Mouse (Mus musculus): ENCODE measurements at regions not wholly inside any gene's neighbourhood (a gene's known extent, or its start where the extent isn't known, plus 50 kb on each side); places are given as distances from the start of the nearest gene placed in this dataset.
"Not testable (repeated sequence)": the region's sequence is repeated elsewhere in the genome, so short reads cannot be mapped to it uniquely, and the experiment has no call there.

DNA sequence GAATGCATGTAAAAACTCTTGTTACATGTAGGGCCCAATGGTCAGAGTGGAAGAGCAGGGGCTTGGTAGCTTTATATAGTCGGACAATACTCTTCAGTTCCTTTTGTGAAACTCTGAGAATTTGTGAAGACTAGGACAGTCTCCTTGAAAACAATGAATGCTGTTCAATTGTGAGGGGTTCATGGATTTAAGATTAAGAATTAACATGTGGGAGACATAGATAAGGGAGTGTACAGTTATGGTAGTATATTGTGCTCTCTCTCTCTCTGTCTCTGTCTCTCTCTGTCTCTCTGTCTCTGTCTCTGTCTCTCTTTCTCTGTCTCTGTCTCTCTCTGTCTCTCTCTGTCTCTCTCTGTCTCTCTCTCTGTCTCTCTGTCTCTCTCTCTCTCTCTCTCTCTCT, 225.7 kb downstream of the Enc1 start:
- not testable (repeated sequence) for ATAC-seq (replicated peaks; ENCODE audit: low FRiP score, poor library complexity, severe bottlenecking)

DNA sequence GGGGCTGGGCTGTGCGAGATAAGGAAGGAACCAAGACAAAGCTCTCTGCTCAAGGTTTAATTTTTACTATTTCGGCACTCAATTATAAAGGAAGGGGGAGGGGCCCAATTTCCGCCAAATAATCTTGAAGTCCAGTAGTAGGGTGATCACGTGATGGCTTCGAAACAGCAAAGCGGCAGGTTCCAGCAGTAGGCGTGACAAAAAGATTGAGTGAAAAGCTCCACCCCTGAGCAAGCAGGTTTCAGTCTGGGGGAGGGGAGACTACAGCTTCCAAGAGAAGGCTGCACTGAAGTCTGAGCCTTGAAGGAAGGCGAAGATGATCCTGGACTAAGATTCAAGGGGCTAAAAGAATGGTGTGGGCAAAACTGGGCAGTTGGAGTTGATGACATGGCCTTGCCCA, 222.9 kb downstream of the Enc1 start:
- peak; percentile 27; the same call in 1 of the 2 replicates for ATAC-seq (replicated peaks; ENCODE audit: low FRiP score, poor library complexity, severe bottlenecking)

DNA sequence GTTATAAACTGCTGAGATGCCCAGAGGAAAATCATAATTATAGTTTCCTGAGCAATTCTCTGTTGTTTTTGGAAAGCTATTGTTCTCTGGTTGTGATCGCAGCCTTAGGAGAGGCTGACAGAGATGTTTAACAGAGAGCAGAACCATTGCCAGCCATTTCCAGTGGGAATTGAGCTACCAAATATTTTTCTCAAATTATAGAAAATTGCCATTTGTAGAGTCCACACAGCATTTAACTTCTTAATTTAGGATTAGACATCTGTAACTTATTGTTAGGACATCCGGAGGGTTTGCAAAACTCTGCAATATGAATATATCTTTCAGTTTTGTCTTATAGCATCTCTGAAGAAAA, 222.0 kb downstream of the Enc1 start:
- ATAC-seq (replicated peaks; ENCODE audit: low FRiP score, poor library complexity, severe bottlenecking) = no peak

DNA sequence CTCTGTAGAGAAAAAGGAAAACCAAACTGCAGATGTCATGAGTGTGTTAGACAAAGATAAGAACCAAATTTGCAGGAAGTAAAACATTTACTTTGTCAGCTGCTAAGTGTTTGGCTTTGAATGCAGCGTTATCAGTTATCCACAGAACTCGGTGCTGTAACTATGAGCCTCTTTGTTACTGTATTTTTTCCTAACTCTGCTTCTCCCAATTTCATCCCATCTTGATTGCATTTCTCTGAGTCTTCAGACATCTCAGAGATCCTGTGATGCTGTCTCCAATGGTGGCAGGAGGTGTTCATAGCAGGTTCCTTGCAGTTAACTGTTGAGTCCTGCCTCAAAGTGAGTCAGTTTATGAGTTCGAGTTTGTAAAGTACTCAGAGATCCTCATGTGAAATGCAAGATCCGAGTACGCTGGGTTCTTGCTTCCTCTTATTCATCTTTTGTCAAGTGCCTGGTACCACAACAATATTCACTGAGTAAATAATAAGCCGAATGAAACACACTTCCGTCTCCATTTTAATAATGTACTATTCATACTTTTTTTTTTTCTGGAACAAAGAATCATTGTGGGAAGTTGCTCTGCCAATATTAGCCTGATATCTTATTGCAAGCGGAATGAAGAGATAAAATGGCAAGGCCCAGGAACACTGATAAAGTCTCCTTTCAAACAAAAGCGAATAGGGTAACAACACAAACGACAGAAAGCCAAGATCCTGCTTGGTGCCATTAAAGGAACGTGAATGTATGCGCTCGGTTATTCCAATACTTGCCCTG, 221.4 kb downstream of the Enc1 start:
- ATAC-seq (replicated peaks; ENCODE audit: low FRiP score, poor library complexity, severe bottlenecking) = peak; percentile 81

DNA sequence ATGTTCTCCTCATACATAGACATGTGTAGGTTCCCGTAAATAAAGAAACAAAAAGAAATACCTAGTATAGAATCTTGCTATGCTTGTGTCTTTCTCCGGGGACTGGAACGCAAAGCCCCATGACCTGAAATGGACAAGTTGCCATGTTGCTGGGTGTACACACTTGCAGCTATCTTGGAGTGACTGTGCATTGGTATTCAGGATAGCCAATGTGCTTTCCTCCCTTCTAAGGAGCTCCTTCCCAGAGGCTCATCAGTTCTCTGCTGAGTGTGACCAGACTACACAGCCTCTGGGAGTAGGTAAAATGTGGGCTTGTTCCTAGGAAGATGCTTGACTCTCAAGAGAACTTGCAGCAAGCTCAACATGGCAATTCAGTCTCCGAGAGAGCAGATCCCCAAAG, 220.3 kb downstream of the Enc1 start:
- ATAC-seq (replicated peaks; ENCODE audit: low FRiP score, poor library complexity, severe bottlenecking) = peak; percentile 23; the same call in 1 of the 2 replicates

DNA sequence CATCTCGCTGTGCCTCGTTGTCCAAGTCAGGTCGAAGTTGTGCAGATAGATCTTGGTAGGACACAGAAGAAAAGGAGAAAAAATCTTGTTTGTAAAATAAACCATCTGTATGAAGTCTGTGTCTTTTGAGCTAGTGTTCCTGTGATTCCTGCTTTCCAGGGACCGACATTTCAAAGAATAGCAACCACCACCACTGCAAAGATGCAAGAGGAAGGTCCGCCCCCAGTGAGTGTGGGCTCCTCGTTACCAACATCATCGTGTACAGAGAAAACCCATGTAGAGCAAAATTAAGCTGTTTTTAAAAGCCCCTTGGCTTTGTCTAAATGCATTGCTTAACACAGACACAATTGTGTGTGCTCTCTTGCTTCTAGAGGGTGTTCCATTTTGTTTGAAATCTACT, 218.2 kb downstream of the Enc1 start:
- ATAC-seq (replicated peaks; ENCODE audit: low FRiP score, poor library complexity, severe bottlenecking) = no peak

DNA sequence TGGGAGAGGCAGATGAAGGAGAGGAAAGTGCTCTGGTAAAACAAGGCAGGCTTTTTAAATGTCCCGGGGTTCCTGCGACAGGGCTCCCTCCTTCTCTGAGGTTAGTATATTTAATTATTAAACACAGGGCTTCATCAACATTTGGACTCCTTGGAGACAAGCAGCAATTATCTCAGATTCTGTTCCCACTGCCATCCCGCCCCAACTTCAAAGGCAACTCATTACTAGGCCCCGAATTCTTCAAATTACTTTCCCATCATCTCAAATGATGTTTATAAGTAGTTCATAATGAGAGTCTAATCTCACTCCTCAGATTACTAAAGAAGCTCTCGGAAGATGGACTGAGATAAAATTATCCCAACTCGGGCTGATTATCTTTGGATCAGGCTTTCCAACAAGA, 215.1 kb downstream of the Enc1 start:
- ATAC-seq (replicated peaks; ENCODE audit: low FRiP score, poor library complexity, severe bottlenecking) = no peak

DNA sequence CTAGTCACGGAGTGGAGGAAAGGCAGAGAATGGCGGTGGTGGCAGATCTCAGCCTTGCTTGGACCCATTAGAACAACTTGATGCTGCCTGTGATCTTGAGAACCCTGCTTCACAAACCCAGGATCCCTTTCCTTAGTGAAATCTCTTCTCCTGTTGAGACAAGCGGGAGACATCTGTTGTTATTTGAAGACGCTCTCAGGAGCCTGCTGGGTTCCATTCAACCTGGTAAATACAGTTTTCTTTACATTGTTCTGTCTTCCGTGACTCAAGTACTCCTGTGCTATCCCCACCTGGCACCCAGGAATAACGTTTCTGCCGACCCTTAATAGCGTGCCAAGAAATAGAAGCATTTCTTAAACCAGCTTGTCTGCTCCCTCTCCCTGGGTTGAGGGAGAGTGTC, 213.8 kb downstream of the Enc1 start:
- no peak for ATAC-seq (replicated peaks; ENCODE audit: low FRiP score, poor library complexity, severe bottlenecking)

DNA sequence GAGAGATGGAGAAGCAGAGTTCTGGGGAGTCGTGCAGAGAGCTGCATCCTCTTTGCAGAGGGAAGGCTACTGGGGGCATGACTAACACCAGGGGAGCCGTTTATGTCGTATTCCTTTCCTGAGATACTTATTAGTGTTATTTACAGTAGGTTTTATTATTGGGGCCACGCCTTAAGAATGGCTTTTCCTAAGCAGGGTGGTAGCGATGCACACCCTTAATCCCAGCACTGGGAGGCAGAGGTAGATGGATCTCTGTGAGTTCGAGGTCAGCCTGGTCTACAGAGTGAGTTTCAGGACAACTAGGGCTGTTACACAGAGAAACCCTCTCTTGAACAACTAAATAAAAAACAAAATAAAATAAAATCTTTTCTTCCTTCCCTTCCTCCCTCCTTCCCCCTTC, 212.6 kb downstream of the Enc1 start:
- peak; percentile 44 for ATAC-seq (replicated peaks; ENCODE audit: low FRiP score, poor library complexity, severe bottlenecking)

DNA sequence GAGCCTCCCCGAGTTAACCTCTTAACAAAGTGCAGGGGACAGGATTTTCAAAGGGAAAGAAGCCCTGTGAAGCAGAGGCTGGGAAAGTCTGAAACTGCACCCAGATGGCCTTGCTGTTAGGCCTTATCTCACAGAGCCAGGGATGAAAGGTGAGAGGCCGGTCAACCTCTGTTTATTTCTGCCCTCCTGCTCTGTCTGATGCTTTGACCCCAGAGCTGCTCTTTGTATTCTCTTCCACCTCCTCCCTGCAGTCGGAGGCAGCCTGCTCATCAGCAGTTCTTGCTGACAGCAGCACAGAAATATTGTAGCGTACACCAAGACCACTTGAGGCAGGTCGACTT, 212.2 kb downstream of the Enc1 start:
- peak; percentile 96 for ATAC-seq (replicated peaks; ENCODE audit: low FRiP score, poor library complexity, severe bottlenecking)

DNA sequence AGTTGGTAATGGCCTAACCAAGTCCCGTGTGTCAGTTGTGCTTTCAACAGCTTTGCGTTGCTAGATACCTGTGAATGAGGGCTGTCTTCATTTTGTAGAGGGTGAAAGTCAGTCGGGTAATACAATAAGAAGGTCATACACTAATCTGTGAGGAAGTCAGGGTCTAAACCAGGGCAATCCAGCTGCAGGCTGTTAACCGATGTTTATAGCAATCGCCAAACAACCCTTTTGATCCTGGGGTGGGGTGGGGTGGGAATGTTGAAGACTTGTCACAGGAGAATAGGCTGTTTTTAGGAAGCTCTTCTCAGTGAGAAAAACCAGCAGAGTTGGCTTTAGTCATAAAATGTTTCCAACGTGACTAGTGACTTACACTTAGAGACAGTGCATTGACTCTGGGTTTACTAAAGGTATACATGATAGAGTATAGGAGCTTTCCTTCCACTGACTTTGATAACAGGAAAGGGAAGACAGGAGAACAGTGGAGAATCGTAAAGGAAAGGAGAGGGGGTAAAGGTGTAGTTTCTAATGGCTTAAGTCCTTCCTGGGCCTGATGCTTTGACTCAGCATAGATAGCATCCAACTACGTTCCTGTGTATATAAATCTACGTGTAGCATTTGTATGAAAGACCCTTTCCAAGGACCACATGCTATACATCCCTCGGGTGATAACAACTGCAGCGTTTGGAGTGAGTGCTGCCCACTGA, 211.6 kb downstream of the Enc1 start:
- peak; percentile 72 for ATAC-seq (replicated peaks; ENCODE audit: low FRiP score, poor library complexity, severe bottlenecking)

DNA sequence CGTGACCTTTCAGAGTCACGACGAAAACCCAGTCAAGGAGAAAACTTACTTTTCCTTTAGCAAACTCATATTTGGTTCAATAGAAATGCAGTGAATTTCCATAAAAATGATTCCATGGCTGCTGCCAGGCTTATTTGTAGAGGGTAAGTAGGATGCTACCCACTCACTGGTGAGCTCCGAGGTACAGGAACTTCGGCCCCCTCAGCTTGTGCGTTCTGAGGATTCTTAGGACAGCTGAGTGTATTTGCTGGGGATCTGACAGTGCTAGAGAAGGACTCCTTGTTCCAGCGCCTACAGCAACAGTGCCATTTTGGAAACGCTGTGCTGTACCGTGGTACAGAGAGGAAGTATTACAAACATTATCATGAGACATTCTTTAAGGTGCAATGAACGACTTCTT, 210.4 kb downstream of the Enc1 start:
- ATAC-seq (replicated peaks; ENCODE audit: low FRiP score, poor library complexity, severe bottlenecking) = no peak

DNA sequence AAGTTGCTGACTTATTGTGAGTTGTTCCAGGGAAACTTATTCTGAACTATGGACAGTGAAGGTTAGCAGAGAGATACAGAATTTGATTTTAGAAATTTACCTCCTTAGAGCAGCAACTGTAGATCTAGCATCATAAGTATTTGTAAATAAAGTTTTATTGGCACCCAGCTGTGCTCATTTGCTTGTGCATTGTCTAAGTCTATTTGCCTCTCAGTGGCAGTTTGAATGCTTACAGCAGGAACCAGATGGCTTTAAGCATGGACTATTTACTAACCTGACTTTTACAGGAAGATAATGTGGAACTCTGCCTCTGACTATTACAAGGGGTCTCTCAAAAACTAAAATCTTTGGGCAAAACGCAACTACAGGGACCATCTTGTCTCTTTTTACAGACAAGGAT, 207.2 kb downstream of the Enc1 start:
- no peak for ATAC-seq (replicated peaks; ENCODE audit: low FRiP score, poor library complexity, severe bottlenecking)

DNA sequence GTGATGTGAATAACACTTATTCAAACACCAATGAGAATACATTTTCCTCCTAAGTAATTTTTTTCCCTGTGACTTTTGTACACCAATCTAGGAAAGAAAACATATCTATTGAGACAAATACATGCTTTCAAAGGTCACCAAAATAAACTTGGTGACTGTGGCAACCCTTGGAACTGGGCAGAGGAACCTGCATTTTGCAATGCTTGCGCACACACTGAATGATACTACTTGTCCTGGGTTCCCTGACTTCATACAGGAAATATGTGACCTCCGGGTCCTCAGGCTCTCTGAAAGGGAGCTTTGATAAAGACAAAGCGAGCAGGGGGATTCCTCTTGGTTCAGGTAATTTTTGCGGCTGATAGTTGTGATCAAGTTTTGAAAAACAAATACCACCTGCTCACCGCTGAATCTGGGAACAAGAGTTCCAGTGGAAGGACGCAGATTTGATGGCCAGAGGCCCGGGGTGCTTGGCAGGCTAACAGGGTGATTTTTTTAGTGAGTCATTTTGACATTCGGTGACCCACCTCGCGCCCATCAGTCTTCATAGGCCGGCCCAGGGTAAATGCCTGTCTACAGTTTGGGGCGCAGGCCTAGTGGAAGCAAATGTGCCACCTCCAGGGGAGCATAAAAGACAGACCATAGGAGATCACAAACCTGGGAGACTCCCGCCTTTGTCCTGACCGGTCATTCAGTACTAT, 203.0 kb downstream of the Enc1 start:
- ATAC-seq (replicated peaks; ENCODE audit: low FRiP score, poor library complexity, severe bottlenecking) = no peak

DNA sequence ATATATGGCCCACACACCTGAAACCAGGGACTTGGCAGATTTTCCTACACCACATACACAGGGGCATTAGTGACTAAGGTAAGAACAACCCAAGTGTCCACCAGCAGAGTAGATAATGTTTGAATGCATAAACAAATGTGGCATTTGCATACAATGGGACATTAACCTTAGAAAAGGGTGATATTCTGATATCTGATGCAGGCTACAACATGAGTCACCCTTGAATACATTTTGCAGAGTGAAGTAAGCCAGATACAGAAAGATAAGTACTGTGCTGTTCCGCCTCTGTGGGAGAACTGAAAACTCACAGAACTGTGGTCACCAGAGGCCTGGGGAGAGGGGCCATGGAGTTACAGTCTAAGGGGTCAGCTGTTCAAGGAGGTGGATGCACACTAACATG, 201.9 kb downstream of the Enc1 start:
- ATAC-seq (replicated peaks; ENCODE audit: low FRiP score, poor library complexity, severe bottlenecking) = no peak

DNA sequence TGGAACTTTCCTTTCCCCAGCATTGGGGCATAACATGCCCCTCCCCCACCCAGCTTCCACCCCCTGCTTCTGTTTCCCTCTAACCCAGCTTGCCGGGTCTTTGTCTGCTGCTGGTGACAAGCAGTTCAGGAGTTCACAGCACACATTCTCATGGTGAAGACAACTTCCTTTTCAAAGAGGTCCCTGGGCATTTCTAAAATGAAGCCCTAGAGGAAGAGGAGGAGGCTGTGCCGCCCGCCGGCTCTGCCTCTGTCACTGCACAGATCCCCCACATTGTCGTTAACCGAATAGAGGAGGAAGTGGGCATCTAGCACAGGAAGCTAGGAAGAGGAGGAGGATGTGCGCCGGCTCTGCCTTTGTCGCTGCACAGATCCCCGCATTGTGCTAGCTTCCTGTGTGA, 201.4 kb downstream of the Enc1 start:
- ATAC-seq (replicated peaks; ENCODE audit: low FRiP score, poor library complexity, severe bottlenecking) = no peak

DNA sequence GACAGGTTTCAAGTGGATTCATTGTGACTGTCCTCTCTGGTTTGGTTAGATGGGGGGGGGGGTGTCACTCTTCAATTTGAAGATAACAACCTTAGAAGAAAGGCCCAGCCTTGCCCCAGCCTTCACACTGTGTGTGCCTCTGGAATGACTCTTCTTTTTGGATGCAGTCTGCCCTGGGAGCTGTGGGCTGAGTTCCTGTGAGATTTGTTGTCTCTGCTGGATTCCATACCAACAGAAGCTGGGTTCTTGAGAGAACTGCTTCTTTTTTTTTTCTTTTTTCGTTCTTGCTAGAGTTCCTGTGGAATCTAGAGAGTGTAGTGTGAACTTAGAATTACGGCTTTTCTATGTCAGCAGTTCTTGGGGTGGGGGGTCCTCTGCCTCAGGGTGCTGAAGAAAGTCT, 200.9 kb downstream of the Enc1 start:
- ATAC-seq (replicated peaks; ENCODE audit: low FRiP score, poor library complexity, severe bottlenecking) = no peak

DNA sequence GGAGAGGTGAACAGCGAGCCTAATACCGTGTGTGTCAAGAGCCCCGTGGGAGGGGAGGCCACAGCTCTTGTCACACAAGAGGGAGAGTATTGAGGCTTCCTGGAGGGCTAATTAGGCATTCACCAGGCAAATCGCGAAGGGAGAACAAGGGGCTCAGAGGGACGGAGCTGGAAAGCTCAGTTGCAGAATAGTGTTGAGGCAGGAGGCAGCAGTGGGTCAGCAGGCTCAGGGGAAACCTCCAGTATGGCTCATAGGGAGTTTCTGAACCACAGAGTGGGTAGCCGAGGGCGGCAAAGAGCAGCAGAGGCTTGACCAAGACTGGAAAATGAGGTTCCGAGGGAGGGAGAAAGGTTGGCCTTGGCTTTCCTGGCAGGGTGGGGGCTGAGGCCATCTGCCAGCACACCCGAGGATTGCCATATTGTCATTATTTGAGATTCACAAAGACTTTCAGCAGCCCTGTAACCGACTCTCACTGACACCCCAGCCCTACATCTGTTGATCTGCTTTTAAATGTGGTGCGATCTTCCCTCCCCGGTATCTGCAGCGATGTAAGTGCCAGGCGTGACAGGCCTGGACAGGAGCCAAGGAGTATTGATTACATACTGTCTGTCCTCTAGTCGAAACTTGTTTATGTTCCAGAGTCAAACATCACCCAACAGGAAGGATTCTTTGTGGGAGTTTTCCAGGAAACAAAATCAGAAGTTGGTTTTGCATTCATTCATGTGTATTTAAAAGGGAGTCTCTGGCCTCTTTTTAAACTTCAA, 198.5 kb downstream of the Enc1 start:
- ATAC-seq (replicated peaks; ENCODE audit: low FRiP score, poor library complexity, severe bottlenecking) = 0 out of 2 replicates have a peak, but pooled peaks have one; percentile 41

DNA sequence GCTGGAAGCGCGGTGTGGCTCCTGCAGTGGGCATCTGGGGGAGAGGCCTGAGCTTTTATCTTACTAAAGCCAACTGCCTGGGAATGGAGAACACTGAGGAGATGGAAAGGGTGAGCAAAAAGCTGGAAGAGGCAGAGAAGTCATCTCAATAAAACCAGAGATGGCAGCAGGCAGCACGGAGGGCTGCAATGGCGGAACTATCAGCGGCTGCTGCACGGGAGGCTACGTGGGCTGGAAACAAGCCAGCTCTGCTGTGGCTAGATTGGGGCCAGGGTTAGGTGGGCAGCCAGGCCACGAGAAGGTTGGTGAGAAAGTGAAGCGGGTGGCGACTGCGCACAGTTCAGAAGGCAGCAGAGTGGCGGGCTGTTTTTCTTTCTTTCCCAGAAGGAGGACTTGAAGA, 197.8 kb downstream of the Enc1 start:
- ATAC-seq (replicated peaks; ENCODE audit: low FRiP score, poor library complexity, severe bottlenecking) = 0 out of 2 replicates have a peak, but pooled peaks have one; percentile 40

DNA sequence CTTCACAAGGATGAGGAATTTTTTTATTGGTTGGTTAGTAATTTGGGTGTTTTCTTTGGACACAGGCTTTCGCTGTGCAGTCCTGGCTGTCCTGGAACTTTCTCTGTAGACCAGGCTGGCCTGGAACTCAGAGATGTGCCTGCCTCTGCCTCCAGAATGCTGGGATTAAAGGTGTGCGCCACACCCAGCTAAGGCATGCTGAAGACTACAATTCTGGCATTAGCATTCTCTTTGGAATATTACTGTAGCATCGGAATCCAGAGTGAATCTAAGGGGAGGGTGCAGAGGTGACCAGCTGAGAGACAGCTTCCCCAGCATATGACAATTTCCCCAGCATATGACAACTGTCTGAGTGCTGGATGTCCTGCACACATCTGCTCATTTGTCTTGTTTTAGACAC, 197.4 kb downstream of the Enc1 start:
- no peak for ATAC-seq (replicated peaks; ENCODE audit: low FRiP score, poor library complexity, severe bottlenecking)
